Mouse (Mus musculus): ENCODE data around the gene Dbx1. TPM values are rescaled to one million over a fixed set of nuclear protein-coding genes. Genes with fewer than 3 reads are reported as not detected.

The Dbx1 gene
- polyA plus RNA-seq, 1 experiment from 2014 or later = not detected

DNA sequence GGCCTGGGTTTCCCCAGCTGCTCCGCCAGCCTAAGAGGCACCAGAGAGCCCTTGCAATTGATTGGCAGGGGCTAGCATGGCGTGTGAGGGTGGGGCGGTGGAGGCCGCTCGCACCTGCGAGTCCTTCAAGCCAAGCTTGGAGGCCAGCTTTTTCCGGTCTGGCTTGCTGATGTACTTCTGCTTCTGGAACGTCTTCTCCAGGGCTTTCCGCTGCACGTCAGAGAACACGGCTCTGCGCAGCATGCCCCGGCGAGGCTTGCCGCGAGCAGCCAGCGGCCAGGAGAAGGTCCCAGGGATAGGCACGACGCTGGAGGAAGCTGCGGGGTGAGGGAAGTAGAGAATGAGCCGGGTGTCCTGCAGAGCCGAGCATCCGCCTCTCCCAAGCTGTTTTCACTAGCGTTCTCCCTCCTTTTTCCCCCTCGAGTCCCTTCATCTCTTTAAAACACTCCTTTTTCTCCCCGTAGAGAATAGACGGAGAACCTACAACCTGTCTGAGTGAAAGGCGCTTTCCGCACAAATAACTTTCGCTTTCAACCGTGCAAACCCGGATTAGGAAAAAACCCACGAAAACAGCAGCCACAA lies 3.2 kb downstream of the Dbx1 start:
- peak; percentile 70 for ATAC-seq
- Histone ChIP-seq H3K4me3 (ENCODE audit: low read length) (peak overlapping the region; percentile 43), H3K27me3 (replicated peaks; ENCODE audit: control insufficient read depth, insufficient read depth, low read length) (peaks cover 62% of the 10 kb centered on the region)

DNA sequence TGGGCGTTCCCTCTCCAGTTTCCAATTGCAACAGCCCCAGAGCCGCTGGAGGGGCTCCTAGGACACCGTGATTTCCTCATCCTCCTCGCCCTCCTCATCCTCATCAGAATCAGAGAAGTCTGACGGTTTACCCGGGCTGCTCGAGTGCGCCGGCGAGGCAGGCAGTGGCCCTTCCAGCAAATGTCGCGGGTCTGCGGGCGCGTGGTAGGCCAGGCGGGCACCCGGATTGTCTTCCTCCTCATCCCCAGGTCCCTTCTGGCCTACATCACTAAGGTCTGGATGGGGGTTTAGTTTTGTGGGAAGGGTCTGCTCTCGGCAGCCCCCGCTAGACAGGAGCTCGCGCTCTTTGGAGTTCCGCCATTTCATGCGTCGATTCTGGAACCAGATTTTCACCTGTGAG lies 4.3 kb downstream of the Dbx1 start:
- no peak overlapping the region for H3K4me3 ChIP-seq (ENCODE audit: low read length)
- no peak overlapping the region for H3K27ac ChIP-seq (ENCODE audit: low read length)
- peaks cover 21% of the 10 kb centered on the region for H3K4me1 ChIP-seq (ENCODE audit: control insufficient read depth, insufficient read depth, low read length)
- peaks cover 55% of the 10 kb centered on the region for H3K27me3 ChIP-seq (replicated peaks; ENCODE audit: control insufficient read depth, insufficient read depth, low read length)
- no peaks in the 10 kb centered on the region for H3K36me3 ChIP-seq (ENCODE audit: control insufficient read depth, insufficient read depth, low read length)
- no peak for ATAC-seq
- H3K4me2 ChIP-seq (ENCODE audit: low read depth, low read length) = no peak overlapping the region
- no peak overlapping the region for H3K9ac ChIP-seq (ENCODE audit: low read depth, low read length)
- WGBS = 4% methylated on average over 24 of the region's 24 CpGs
- H3K9me3 ChIP-seq (ENCODE audit: control insufficient read depth, low read length) = no peaks in the 10 kb centered on the region

More for the DNA sequence above, 3.2 kb downstream of the Dbx1 start:
- H3K4me1 ChIP-seq (ENCODE audit: control insufficient read depth, insufficient read depth, low read length) = peaks cover 21% of the 10 kb centered on the region
- H3K9me3 ChIP-seq (ENCODE audit: control insufficient read depth, low read length) = no peaks in the 10 kb centered on the region
- H3K4me2 ChIP-seq (ENCODE audit: low read depth, low read length) = peak overlapping the region; percentile 75
- H3K9ac ChIP-seq (ENCODE audit: low read depth, low read length) = peak overlapping the region; percentile 24; the same call in 1 of the 2 replicates
- H3K27ac ChIP-seq (ENCODE audit: low read length) = no peak overlapping the region
- H3K36me3 ChIP-seq (ENCODE audit: control insufficient read depth, insufficient read depth, low read length) = no peaks in the 10 kb centered on the region
- WGBS = under 1% methylated on average over 33 of the region's 33 CpGs

DNA sequence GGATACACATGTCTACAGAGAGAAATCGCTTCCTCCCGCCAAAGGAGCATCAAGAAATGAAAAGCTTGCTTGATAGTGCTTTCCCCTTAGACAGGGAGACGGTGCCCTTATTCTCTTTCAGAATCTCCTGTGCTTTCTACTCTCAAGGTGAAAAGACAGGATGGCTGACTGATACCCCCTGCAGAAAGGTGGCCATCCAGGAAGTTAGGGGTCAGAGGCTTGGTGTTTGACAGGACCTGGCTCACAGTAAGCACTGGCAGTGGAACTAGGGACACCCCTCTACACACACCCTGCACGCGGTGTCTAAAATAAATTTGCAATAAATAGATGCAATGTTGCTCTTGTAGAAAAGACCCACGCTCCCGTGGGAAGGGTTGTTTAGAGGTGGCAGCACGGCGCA lies 4.8 kb downstream of the Dbx1 start:
- H3K4me1 ChIP-seq (ENCODE audit: control insufficient read depth, insufficient read depth, low read length) = peaks cover 21% of the 10 kb centered on the region
- no peaks in the 10 kb centered on the region for H3K36me3 ChIP-seq (ENCODE audit: control insufficient read depth, insufficient read depth, low read length)
- H3K27ac ChIP-seq (ENCODE audit: low read length) = no peak overlapping the region
- H3K9me3 ChIP-seq (ENCODE audit: control insufficient read depth, low read length) = no peaks in the 10 kb centered on the region
- peaks cover 54% of the 10 kb centered on the region for H3K27me3 ChIP-seq (replicated peaks; ENCODE audit: control insufficient read depth, insufficient read depth, low read length)
- no peak overlapping the region for H3K9ac ChIP-seq (ENCODE audit: low read depth, low read length)
- no peak for ATAC-seq
- H3K4me2 ChIP-seq (ENCODE audit: low read depth, low read length) = no peak overlapping the region
- no peak overlapping the region for H3K4me3 ChIP-seq (ENCODE audit: low read length)
- 15% methylated on average over 9 of the region's 9 CpGs for WGBS

DNA sequence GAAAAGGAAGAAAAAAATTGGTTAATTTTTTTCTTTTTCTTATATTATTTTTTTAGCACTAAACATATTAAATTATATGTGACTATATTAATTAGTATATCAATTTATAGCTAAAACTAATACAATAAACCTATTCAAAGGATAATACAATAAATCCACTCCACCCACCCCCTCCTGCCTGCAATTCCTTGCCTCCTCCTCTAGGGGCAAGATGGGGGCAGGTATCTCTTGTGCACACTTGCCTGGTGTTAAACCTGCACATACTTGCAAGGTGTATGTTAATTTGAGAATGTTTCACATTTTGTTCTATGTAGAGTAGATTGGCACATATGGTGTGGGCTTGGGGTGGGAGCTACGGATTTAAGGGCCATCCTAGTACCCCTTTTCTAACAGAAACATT lies 16.5 kb downstream of the Dbx1 start:
- no peaks in the 10 kb centered on the region for H3K36me3 ChIP-seq (ENCODE audit: control insufficient read depth, insufficient read depth, low read length)
- no peak overlapping the region for H3K4me3 ChIP-seq (ENCODE audit: low read length)
- no peak overlapping the region for H3K4me2 ChIP-seq (ENCODE audit: low read depth, low read length)
- H3K27me3 ChIP-seq (replicated peaks; ENCODE audit: control insufficient read depth, insufficient read depth, low read length) = no peaks in the 10 kb centered on the region; the same call in 1 of the 2 replicates
- ATAC-seq = no peak
- H3K9ac ChIP-seq (ENCODE audit: low read depth, low read length) = no peak overlapping the region
- 69% methylated on average over 1 of the region's 1 CpGs for WGBS
- no peak overlapping the region for H3K27ac ChIP-seq (ENCODE audit: low read length)
- H3K4me1 ChIP-seq (ENCODE audit: control insufficient read depth, insufficient read depth, low read length) = no peaks in the 10 kb centered on the region
- no peaks in the 10 kb centered on the region for H3K9me3 ChIP-seq (ENCODE audit: control insufficient read depth, low read length)

DNA sequence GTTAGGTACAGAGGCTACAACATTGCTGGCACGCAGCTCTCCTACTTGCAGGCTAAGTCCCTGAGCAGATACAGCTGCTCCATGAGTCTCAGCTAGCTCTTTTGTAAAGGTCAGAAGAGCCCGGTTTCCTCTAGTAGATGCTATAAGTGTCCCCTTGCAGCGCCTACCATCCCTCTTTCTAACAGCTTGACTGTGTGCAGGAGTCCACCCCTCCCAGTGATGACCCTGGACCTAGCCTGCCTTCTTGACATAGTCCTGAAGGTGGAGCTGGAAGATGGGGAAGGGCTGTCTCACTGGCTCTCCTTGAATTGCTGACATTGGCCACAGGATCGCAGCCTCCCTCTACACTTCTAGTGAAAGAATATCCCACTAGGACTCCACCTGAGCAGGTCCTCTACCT lies 19.6 kb downstream of the Dbx1 start:
- Histone ChIP-seq H3K9me3 (ENCODE audit: control insufficient read depth, low read length) (no peaks in the 10 kb centered on the region), H3K4me2 (ENCODE audit: low read depth, low read length) (no peak overlapping the region), H3K9ac (ENCODE audit: low read depth, low read length) (no peak overlapping the region), H3K4me3 (ENCODE audit: low read length) (no peak overlapping the region), H3K36me3 (ENCODE audit: control insufficient read depth, insufficient read depth, low read length) (no peaks in the 10 kb centered on the region), H3K4me1 (ENCODE audit: control insufficient read depth, insufficient read depth, low read length) (no peaks in the 10 kb centered on the region), H3K27me3 (replicated peaks; ENCODE audit: control insufficient read depth, insufficient read depth, low read length) (no peaks in the 10 kb centered on the region; the same call in 1 of the 2 replicates), H3K27ac (ENCODE audit: low read length) (no peak overlapping the region)
- ATAC-seq = no peak
- WGBS = 74% methylated on average over 4 of the region's 4 CpGs

DNA sequence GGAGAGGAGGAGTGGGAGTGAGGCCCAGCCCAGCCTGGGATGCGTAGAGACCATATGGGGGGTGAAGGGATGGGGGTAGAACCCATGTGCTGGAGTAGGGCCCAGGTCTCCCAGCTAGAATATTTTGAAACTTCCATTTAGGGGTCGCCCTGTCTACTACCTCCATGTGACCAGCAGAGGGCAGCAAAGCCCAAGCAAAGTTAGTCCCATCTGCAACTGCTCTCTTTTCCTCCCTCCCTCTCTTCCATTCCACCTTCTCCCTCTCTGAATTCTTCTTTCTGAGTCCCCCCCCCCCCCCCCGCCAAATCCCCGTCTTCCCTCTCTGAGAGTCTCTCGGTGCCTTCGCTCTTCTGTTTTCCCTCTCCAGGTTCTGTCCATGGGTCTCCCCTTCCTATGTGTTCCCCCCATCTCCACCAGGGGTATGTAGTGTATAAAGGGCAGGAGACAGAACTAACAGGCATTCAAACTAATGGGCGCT lies 20.4 kb downstream of the Dbx1 start:
- peak; percentile 64 for ATAC-seq
- WGBS = 6% methylated on average over 6 of the region's 7 CpGs
- Histone ChIP-seq H3K36me3 (ENCODE audit: control insufficient read depth, insufficient read depth, low read length) (no peaks in the 10 kb centered on the region), H3K27me3 (replicated peaks; ENCODE audit: control insufficient read depth, insufficient read depth, low read length) (no peaks in the 10 kb centered on the region), H3K27ac (ENCODE audit: low read length) (no peak overlapping the region), H3K9me3 (ENCODE audit: control insufficient read depth, low read length) (no peaks in the 10 kb centered on the region), H3K4me1 (ENCODE audit: control insufficient read depth, insufficient read depth, low read length) (no peaks in the 10 kb centered on the region), H3K4me3 (ENCODE audit: low read length) (no peak overlapping the region), H3K4me2 (ENCODE audit: low read depth, low read length) (no peak overlapping the region), H3K9ac (ENCODE audit: low read depth, low read length) (no peak overlapping the region)

DNA sequence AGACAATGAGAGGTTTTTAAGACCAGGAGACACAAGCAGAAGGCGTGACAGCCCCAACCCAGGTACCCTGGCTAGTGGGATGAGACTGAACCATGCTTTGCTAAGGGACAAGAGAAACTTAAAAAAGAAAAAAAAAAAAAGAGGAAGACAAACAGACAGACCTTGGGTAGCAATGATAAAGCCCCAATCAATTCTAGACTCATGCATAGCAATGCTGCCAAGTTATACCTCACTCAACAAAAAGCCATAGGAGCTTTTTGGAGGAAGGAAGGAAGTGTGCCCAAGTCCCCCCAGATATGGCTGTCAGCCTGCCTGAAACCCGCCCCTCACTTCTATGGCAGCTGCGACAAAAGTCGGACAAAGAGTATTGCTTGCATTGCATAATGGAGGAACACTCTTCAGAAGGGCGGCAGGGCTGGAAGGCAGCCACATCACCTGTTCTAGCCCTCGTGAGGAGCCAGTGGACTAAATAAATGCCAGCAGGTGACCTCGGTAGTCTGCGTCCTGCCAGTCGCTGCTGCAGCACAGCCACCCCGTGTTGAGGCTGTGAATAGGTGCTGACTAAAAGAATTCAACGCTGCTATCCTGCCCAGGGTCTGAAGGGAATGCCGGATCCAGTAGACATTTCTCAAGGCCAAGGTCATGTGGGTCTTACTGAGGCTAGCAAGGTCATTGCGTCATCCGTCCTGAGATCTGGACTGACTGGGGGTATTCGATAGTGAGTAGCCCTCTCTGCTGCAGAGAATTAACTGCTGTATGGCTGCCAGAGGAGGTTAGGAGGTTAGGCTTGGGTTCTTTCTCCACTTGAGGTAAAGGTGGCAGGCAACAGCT lies 31.5 kb downstream of the Dbx1 start:
- Histone ChIP-seq H3K4me2 (ENCODE audit: low read depth, low read length) (no peak overlapping the region), H3K9ac (ENCODE audit: low read depth, low read length) (no peak overlapping the region), H3K27me3 (replicated peaks; ENCODE audit: control insufficient read depth, insufficient read depth, low read length) (no peaks in the 10 kb centered on the region), H3K9me3 (ENCODE audit: control insufficient read depth, low read length) (no peaks in the 10 kb centered on the region), H3K36me3 (ENCODE audit: control insufficient read depth, insufficient read depth, low read length) (peaks cover 9% of the 10 kb centered on the region), H3K27ac (ENCODE audit: low read length) (no peak overlapping the region), H3K4me1 (ENCODE audit: control insufficient read depth, insufficient read depth, low read length) (no peaks in the 10 kb centered on the region), H3K4me3 (ENCODE audit: low read length) (no peak overlapping the region)
- ATAC-seq = no peak
- 87% methylated on average over 15 of the region's 15 CpGs for WGBS

DNA sequence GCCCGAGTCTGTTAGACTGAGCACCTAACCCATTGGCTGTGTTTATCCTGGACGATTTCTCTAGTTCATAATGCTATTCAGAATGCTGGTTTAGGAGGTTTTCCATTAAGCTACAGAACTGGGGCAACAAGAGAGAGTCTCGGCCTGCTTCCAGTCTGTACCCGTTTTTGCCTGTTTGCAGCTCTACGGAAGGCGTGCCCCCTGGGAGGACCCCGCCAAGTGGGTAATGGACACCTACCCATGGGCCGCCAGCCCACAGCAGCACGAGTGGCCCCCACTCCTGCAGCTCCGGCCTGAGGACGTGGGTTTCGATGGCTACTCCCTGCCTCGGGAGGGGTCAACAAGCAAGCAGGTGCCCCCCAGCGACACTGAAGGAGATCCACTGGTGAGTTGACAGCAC lies 32.4 kb downstream of the Dbx1 start:
- Histone ChIP-seq H3K4me1 (ENCODE audit: control insufficient read depth, insufficient read depth, low read length) (no peaks in the 10 kb centered on the region), H3K27me3 (replicated peaks; ENCODE audit: control insufficient read depth, insufficient read depth, low read length) (no peaks in the 10 kb centered on the region), H3K27ac (ENCODE audit: low read length) (no peak overlapping the region), H3K4me2 (ENCODE audit: low read depth, low read length) (no peak overlapping the region), H3K36me3 (ENCODE audit: control insufficient read depth, insufficient read depth, low read length) (peaks cover 9% of the 10 kb centered on the region), H3K9me3 (ENCODE audit: control insufficient read depth, low read length) (no peaks in the 10 kb centered on the region), H3K4me3 (ENCODE audit: low read length) (no peak overlapping the region), H3K9ac (ENCODE audit: low read depth, low read length) (no peak overlapping the region)
- 91% methylated on average over 14 of the region's 14 CpGs for WGBS
- no peak for ATAC-seq

DNA sequence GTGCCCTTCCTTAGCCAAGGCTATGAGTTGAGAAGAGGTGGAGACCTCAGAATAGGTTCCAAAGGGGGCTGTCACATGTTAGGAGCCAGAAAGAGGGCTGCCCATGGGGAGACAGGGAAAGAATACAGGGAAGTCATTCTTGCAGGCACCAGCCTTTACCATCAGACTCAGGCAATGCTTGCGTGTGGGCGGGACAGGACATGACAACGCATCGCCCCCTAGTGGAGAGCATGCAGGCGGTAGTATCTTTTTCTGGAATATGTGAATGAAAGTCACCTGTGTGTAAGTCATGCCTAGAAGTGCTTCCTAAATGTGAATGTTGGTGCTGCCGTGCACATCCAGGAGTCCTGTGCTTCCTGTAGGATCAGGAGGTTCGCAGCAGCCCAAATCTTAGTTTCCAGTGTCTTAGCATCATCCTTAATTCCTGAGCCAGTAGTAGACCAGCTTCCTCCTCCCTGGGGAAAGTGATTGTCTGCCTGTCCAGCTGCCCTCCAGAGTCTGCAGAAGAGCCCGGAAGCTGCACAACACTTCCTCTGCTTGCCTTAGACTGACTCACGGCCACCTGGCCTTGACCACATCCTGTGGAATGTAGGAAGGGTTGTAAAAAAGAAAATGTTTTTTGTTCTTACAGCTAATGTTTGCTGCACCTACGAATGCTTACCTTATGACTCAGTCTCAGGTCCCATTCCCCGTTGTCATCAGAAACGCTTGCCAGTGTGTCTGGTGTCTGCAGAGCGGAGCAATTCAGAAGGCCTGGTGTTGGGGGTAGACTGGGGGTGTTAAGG lies 35.3 kb downstream of the Dbx1 start:
- WGBS = 41% methylated on average over 13 of the region's 13 CpGs
- peak overlapping the region; percentile 14; the same call in 1 of the 2 replicates for H3K27ac ChIP-seq (ENCODE audit: low read length)
- H3K9ac ChIP-seq (ENCODE audit: low read depth, low read length) = no peak overlapping the region
- no peaks in the 10 kb centered on the region for H3K9me3 ChIP-seq (ENCODE audit: control insufficient read depth, low read length)
- no peaks in the 10 kb centered on the region for H3K27me3 ChIP-seq (replicated peaks; ENCODE audit: control insufficient read depth, insufficient read depth, low read length)
- H3K4me2 ChIP-seq (ENCODE audit: low read depth, low read length) = no peak overlapping the region
- peak; percentile 77 for ATAC-seq
- H3K36me3 ChIP-seq (ENCODE audit: control insufficient read depth, insufficient read depth, low read length) = peaks cover 19% of the 10 kb centered on the region
- H3K4me3 ChIP-seq (ENCODE audit: low read length) = no peak overlapping the region
- no peaks in the 10 kb centered on the region for H3K4me1 ChIP-seq (ENCODE audit: control insufficient read depth, insufficient read depth, low read length)

Data from intestine, embryonic 16.5 days (tissue).